Mouse (Mus musculus): ENCODE measurements around the gene Eef1akmt3. TPM values are rescaled to one million over a fixed set of nuclear protein-coding genes. Genes with fewer than 3 reads are reported as not detected.

Gene Eef1akmt3
- polyA plus RNA-seq, 1 experiment from 2014 or later = 0.27 TPM

- Histone ChIP-seq H3K9ac (replicated peaks; ENCODE audit: low read depth) (no peak within 1 kb of the TSS), H3K4me1 (ENCODE audit: insufficient read depth, low read depth, low read length) (peaks cover 10% of the 10 kb centered on the region; the same call in 1 of the 2 replicates), H3K4me3 (ENCODE audit: low read depth, low read length) (peak within 1 kb of the TSS; percentile 28), H3K4me2 (replicated peaks; ENCODE audit: low read depth, low read length) (peak within 1 kb of the TSS; percentile 38), H3K9me3 (ENCODE audit: low read length) (no peaks in the 10 kb centered on the region), H3K27ac (ENCODE audit: low read length) (no peak within 1 kb of the TSS), H3K27me3 (replicated peaks; ENCODE audit: insufficient read depth, low read length) (peaks cover 28% of the 10 kb centered on the region), H3K36me3 (ENCODE audit: insufficient read depth, low read length) (no peaks in the 10 kb centered on the region)
- DNase-seq (ENCODE audit: low spot score) (no peak), ATAC-seq (no peak)
- 30% methylated on average over 5 of the region's 5 CpGs for WGBS
- TF ChIP-seq CTCF (IDR thresholded peaks at IDR 0.05) (no peak), EP300 (IDR thresholded peaks at IDR 0.05) (no peak)
Measured at GRCm38 (mm10) chr10:127047954-127048353, 6.6 kb upstream of the Eef1akmt3 start, which contains the start of gene Cyp27b1. Cyp27b1 (plus strand) TSS chr10:127048250.

GRCm38 (mm10) chr10:127043187-127043586, 1.9 kb upstream of the Eef1akmt3 start:
- WGBS = 80% methylated on average over 6 of the region's 6 CpGs
- Histone ChIP-seq H3K9ac (replicated peaks; ENCODE audit: low read depth) (no peak overlapping the region), H3K27ac (ENCODE audit: low read length) (no peak overlapping the region), H3K27me3 (replicated peaks; ENCODE audit: insufficient read depth, low read length) (peaks cover 5% of the 10 kb centered on the region; the same call in 1 of the 2 replicates), H3K4me1 (ENCODE audit: insufficient read depth, low read depth, low read length) (peaks cover 3% of the 10 kb centered on the region; the same call in 1 of the 2 replicates), H3K9me3 (ENCODE audit: low read length) (no peaks in the 10 kb centered on the region), H3K4me3 (ENCODE audit: low read depth, low read length) (no peak overlapping the region), H3K4me2 (replicated peaks; ENCODE audit: low read depth, low read length) (no peak overlapping the region), H3K36me3 (ENCODE audit: insufficient read depth, low read length) (no peaks in the 10 kb centered on the region)
- ATAC-seq (no peak), DNase-seq (ENCODE audit: low spot score) (no peak)
- no peak for TF ChIP-seq CTCF (IDR thresholded peaks at IDR 0.05)
- no peak for TF ChIP-seq EP300 (IDR thresholded peaks at IDR 0.05)

- Histone ChIP-seq H3K4me1 (ENCODE audit: insufficient read depth, low read depth, low read length) (peaks cover 3% of the 10 kb centered on the region; the same call in 1 of the 2 replicates), H3K9me3 (ENCODE audit: low read length) (no peaks in the 10 kb centered on the region), H3K9ac (replicated peaks; ENCODE audit: low read depth) (0 out of 2 replicates have a peak overlapping the region, but pooled peaks have one; percentile 46), H3K36me3 (ENCODE audit: insufficient read depth, low read length) (no peaks in the 10 kb centered on the region), H3K4me2 (replicated peaks; ENCODE audit: low read depth, low read length) (peak overlapping the region; percentile 97), H3K27ac (ENCODE audit: low read length) (0 out of 2 replicates have a peak overlapping the region, but pooled peaks have one; percentile 4), H3K4me3 (ENCODE audit: low read depth, low read length) (peak overlapping the region; percentile 69), H3K27me3 (replicated peaks; ENCODE audit: insufficient read depth, low read length) (no peaks in the 10 kb centered on the region)
- no peak for ATAC-seq
- DNase-seq (ENCODE audit: low spot score) = no peak
- TF ChIP-seq EP300 (IDR thresholded peaks at IDR 0.05) (no peak), CTCF (IDR thresholded peaks at IDR 0.05) (no peak)
- 7% methylated on average over 5 of the region's 5 CpGs for WGBS
Measured at GRCm38 (mm10) chr10:127042468-127043115, 1.3 kb upstream of the Eef1akmt3 start.

- DNase-seq (ENCODE audit: low spot score) (peak; percentile 88), ATAC-seq (peak; percentile 94)
- Histone ChIP-seq H3K9me3 (ENCODE audit: low read length) (no peaks in the 10 kb centered on the region), H3K27ac (ENCODE audit: low read length) (0 out of 2 replicates have a peak overlapping the region, but pooled peaks have one; percentile 4), H3K36me3 (ENCODE audit: insufficient read depth, low read length) (no peaks in the 10 kb centered on the region), H3K27me3 (replicated peaks; ENCODE audit: insufficient read depth, low read length) (no peaks in the 10 kb centered on the region), H3K9ac (replicated peaks; ENCODE audit: low read depth) (peak overlapping the region; percentile 46; the same call in 1 of the 2 replicates), H3K4me1 (ENCODE audit: insufficient read depth, low read depth, low read length) (peaks cover 3% of the 10 kb centered on the region; the same call in 1 of the 2 replicates), H3K4me2 (replicated peaks; ENCODE audit: low read depth, low read length) (peak overlapping the region; percentile 97), H3K4me3 (ENCODE audit: low read depth, low read length) (peak overlapping the region; percentile 69)
- WGBS = under 1% methylated on average over 44 of the region's 44 CpGs
- no peak for TF ChIP-seq CTCF (IDR thresholded peaks at IDR 0.05)
- TF ChIP-seq EP300 (IDR thresholded peaks at IDR 0.05) = no peak
Measured at GRCm38 (mm10) chr10:127041774-127042338, 543 bp upstream of the Eef1akmt3 start.

GRCm38 (mm10) chr10:127040569-127041214, 621 bp downstream of the Eef1akmt3 start:
- Histone ChIP-seq H3K9me3 (ENCODE audit: low read length) (no peaks in the 10 kb centered on the region), H3K4me3 (ENCODE audit: low read depth, low read length) (peak overlapping the region; percentile 69), H3K9ac (replicated peaks; ENCODE audit: low read depth) (peak overlapping the region; percentile 46), H3K27ac (ENCODE audit: low read length) (no peak overlapping the region), H3K4me2 (replicated peaks; ENCODE audit: low read depth, low read length) (peak overlapping the region; percentile 97), H3K36me3 (ENCODE audit: insufficient read depth, low read length) (no peaks in the 10 kb centered on the region), H3K27me3 (replicated peaks; ENCODE audit: insufficient read depth, low read length) (no peaks in the 10 kb centered on the region), H3K4me1 (ENCODE audit: insufficient read depth, low read depth, low read length) (peaks cover 3% of the 10 kb centered on the region; the same call in 1 of the 2 replicates)
- DNase-seq (ENCODE audit: low spot score) (peak; percentile 36), ATAC-seq (no peak)
- WGBS = 2% methylated on average over 20 of the region's 20 CpGs
- TF ChIP-seq CTCF (IDR thresholded peaks at IDR 0.05) = no peak
- TF ChIP-seq EP300 (IDR thresholded peaks at IDR 0.05) = no peak

- H3K4me2 ChIP-seq (replicated peaks; ENCODE audit: low read depth, low read length) = no peak overlapping the region
- DNase-seq (ENCODE audit: low spot score) (no peak), ATAC-seq (no peak)
- peaks cover 3% of the 10 kb centered on the region; the same call in 1 of the 2 replicates for H3K4me1 ChIP-seq (ENCODE audit: insufficient read depth, low read depth, low read length)
- H3K27ac ChIP-seq (ENCODE audit: low read length) = no peak overlapping the region
- H3K9me3 ChIP-seq (ENCODE audit: low read length) = no peaks in the 10 kb centered on the region
- TF ChIP-seq EP300 (IDR thresholded peaks at IDR 0.05) (no peak), CTCF (IDR thresholded peaks at IDR 0.05) (no peak)
- no peaks in the 10 kb centered on the region for H3K27me3 ChIP-seq (replicated peaks; ENCODE audit: insufficient read depth, low read length)
- no peaks in the 10 kb centered on the region for H3K36me3 ChIP-seq (ENCODE audit: insufficient read depth, low read length)
- H3K4me3 ChIP-seq (ENCODE audit: low read depth, low read length) = no peak overlapping the region
- WGBS = 78% methylated on average over 12 of the region's 12 CpGs
- H3K9ac ChIP-seq (replicated peaks; ENCODE audit: low read depth) = no peak overlapping the region
Measured at GRCm38 (mm10) chr10:127037641-127038040, 3.7 kb downstream of the Eef1akmt3 start.
